Mouse (Mus musculus) heart, embryonic 10.5 days (tissue): Measurements from ENCODE around the gene Itgb6. TPM values are rescaled to one million over a fixed set of nuclear protein-coding genes. Genes with fewer than 3 reads are reported as not detected.

Experiments
- DNase-seq: peaks from one replicate; pipeline ENCODE4 v3.0.0-alpha.2; 2017; ENCODE audit warnings: low spot score
- H3K27ac ChIP-seq: fragments of 300-500 bp; sonication (generic); 2 replicates; pipeline ENCODE4 v1.5.1; 2016; ENCODE audit warnings: mild to moderate bottlenecking
- H3K27me3 ChIP-seq: fragments of 300-500 bp; sonication (generic); 2 replicates; pipeline ENCODE4 v1.6.1; 2016; ENCODE audit warnings: mild to moderate bottlenecking; ENCODE audit not compliant: poor library complexity, insufficient read depth, severe bottlenecking
- H3K36me3 ChIP-seq: fragments of 300-500 bp; sonication (generic); 2 replicates; pipeline ENCODE4 v1.6.1; 2016; ENCODE audit warnings: mild to moderate bottlenecking, moderate library complexity
- H3K4me1 ChIP-seq: fragments of 300-500 bp; sonication (generic); 2 replicates; pipeline ENCODE4 v1.6.1; 2016; ENCODE audit warnings: mild to moderate bottlenecking
- H3K4me3 ChIP-seq: fragments of 300-500 bp; sonication (generic); 2 replicates; pipeline ENCODE4 v1.5.1; 2016; ENCODE audit warnings: mild to moderate bottlenecking, moderate library complexity
- H3K9me3 ChIP-seq: fragments of 300-500 bp; sonication (generic); 2 replicates; pipeline ENCODE4 v1.6.1; 2016; ENCODE audit warnings: mild to moderate bottlenecking, moderate library complexity
- WGBS: fragments of 180-500 bp; shearing (Covaris S2); methylation state at CpG from one replicate; pipeline ENCODE4 v1.1.7; 2016; 5-methylcytosine and 5-hydroxymethylcytosine counted together
- polyA plus RNA-seq: library from polyadenylated mRNA; unstranded; fragments of >200 nt; fragmentation: Nextera tagmentation; extraction: Ambion mirVana; gene quantifications from 2 replicates; pipeline ENCODE4 v1.2.1, GENCODE M21; 2016

The Itgb6 gene
- polyA plus RNA-seq, 1 experiment from 2014 or later, result 0.46 TPM

- H3K4me3 ChIP-seq, result no peak overlapping the region
- 82% methylated on average over 4 of the region's 4 CpGs for WGBS
- no peaks in the 10 kb centered on the region for H3K9me3 ChIP-seq
- H3K27ac ChIP-seq, result peak overlapping the region; percentile 67
- peaks cover 54% of the 10 kb centered on the region for H3K4me1 ChIP-seq
- H3K36me3 ChIP-seq, result no peaks in the 10 kb centered on the region
- DNase-seq, result no peak
- no peaks in the 10 kb centered on the region for H3K27me3 ChIP-seq
Observed at GRCm38 (mm10) chr2:60710317-60710716, 12.1 kb downstream of the Itgb6 start.

DNA sequence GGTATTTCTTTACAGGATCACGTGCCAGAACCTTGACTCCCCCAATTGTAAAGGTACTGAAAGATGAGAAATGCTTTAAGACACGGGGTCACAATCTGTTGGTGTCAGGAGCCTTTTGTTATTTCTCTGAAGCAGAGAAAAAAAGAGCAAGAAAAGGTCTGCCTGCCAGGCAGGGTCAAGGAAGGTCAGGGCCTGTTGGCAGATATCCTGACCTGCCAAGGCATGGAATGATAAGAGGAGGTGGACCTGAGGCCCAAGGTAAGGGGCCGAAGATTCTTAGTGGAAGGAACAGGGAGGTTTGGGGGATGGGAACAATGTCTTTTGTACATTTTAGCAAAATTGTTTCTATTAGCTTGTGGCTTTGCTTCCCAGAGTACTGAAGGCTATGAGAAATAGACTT lies 13.8 kb downstream of the Itgb6 start:
- DNase-seq, result no peak

GRCm38 (mm10) chr2:60706866-60707265 lies 15.6 kb downstream of the Itgb6 start:
- Histone ChIP-seq H3K9me3 (no peaks in the 10 kb centered on the region), H3K4me1 (peaks cover 40% of the 10 kb centered on the region), H3K27ac (no peak overlapping the region), H3K4me3 (no peak overlapping the region), H3K27me3 (no peaks in the 10 kb centered on the region), H3K36me3 (no peaks in the 10 kb centered on the region)
- 76% methylated on average over 3 of the region's 3 CpGs for WGBS
- DNase-seq, result no peak

More for the DNA sequence above, 13.8 kb downstream of the Itgb6 start:
- Histone ChIP-seq H3K9me3 (no peaks in the 10 kb centered on the region), H3K36me3 (no peaks in the 10 kb centered on the region), H3K27ac (peak overlapping the region; percentile 69), H3K4me1 (peaks cover 41% of the 10 kb centered on the region), H3K4me3 (no peak overlapping the region), H3K27me3 (no peaks in the 10 kb centered on the region)
- 35% methylated on average over 3 of the region's 3 CpGs for WGBS

DNA sequence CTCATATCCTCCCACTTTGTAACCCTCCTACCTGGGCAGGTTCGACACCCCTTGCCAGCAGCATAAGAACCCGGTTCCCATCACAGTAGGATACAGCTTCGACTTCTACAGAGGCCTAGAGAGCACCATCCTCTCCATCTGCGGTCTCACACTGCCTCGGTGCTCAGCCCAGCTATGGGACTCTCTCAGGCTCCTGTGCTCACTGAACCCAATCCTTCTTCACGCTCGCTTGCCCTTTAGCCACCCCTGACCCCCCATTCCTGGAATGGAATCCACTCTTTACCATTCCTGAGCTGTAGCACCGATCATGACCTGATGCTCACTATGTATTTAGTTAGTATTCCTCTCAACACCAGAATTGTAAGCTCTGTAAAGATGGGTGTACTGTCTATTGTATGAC lies 17.0 kb downstream of the Itgb6 start:
- H3K27ac ChIP-seq, result peak overlapping the region; percentile 10; the same call in 1 of the 2 replicates
- DNase-seq, result no peak
- WGBS, result 88% methylated on average over 8 of the region's 8 CpGs
- H3K9me3 ChIP-seq, result no peaks in the 10 kb centered on the region
- H3K4me1 ChIP-seq, result peaks cover 27% of the 10 kb centered on the region
- no peak overlapping the region for H3K4me3 ChIP-seq
- H3K27me3 ChIP-seq, result no peaks in the 10 kb centered on the region
- no peaks in the 10 kb centered on the region for H3K36me3 ChIP-seq

- H3K9me3 ChIP-seq, result no peaks in the 10 kb centered on the region
- no peak for DNase-seq
- no peaks in the 10 kb centered on the region for H3K36me3 ChIP-seq
- H3K4me1 ChIP-seq, result peaks cover 36% of the 10 kb centered on the region
- H3K27me3 ChIP-seq, result no peaks in the 10 kb centered on the region
- H3K27ac ChIP-seq, result peak overlapping the region; percentile 76
- H3K4me3 ChIP-seq, result no peak overlapping the region
- 9% methylated on average over 4 of the region's 4 CpGs for WGBS
Observed at GRCm38 (mm10) chr2:60703315-60703714, 19.1 kb downstream of the Itgb6 start.

- no peak overlapping the region for H3K27ac ChIP-seq
- H3K9me3 ChIP-seq, result no peaks in the 10 kb centered on the region
- H3K4me1 ChIP-seq, result peaks cover 48% of the 10 kb centered on the region
- H3K36me3 ChIP-seq, result no peaks in the 10 kb centered on the region
- H3K27me3 ChIP-seq, result no peaks in the 10 kb centered on the region
- DNase-seq, result no peak
- 90% methylated on average over 4 of the region's 4 CpGs for WGBS
- H3K4me3 ChIP-seq, result no peak overlapping the region
Observed at GRCm38 (mm10) chr2:60700956-60701355, 21.5 kb downstream of the Itgb6 start.

DNA sequence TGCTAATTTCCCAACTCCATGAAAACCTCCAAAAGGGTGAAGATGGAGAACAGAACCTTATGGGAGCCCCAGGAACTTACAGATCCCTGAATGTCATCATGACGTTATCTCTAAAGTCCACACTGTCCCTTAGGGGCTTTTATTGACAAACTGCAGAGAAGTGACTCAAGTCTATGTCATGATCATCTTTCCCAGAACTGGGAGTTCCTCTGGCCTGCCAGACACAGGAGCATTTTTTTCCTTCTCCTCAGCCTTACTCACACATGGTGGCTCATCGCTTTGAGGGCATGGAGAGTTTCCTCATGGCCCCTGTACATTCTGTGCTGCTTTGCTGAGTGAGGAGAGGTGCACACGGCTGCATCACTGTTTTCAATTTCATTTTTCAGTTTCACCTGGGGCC lies 22.4 kb downstream of the Itgb6 start:
- 73% methylated on average over 3 of the region's 3 CpGs for WGBS
- Histone ChIP-seq H3K27me3 (no peaks in the 10 kb centered on the region), H3K36me3 (no peaks in the 10 kb centered on the region), H3K4me3 (no peak overlapping the region), H3K9me3 (no peaks in the 10 kb centered on the region), H3K27ac (peak overlapping the region; percentile 63), H3K4me1 (peaks cover 51% of the 10 kb centered on the region)
- no peak for DNase-seq

DNA sequence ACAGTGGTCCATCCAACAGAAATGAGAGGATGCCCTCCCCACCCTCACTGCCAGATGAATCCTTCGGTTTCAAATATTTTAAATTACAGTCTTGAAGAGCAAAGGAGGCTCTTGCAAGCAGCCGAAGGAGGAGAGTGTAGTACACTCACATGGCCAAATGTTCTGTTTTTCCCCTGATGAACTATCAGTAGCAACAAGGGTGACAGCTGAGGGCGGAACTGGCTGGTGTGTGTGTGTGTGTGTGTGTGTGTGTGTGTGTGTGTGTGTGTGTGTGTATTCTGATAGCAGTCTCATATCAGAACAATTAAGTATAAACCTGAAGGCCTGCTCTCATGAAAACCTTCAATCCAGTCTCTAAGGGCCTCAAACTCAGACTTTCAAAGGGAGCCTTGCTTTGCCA lies 22.9 kb downstream of the Itgb6 start:
- no peak for DNase-seq
- H3K4me3 ChIP-seq, result no peak overlapping the region
- H3K36me3 ChIP-seq, result no peaks in the 10 kb centered on the region
- peaks cover 54% of the 10 kb centered on the region for H3K4me1 ChIP-seq
- H3K27me3 ChIP-seq, result no peaks in the 10 kb centered on the region
- H3K9me3 ChIP-seq, result no peaks in the 10 kb centered on the region
- WGBS, result 80% methylated on average over 3 of the region's 3 CpGs
- H3K27ac ChIP-seq, result peak overlapping the region; percentile 63

DNA sequence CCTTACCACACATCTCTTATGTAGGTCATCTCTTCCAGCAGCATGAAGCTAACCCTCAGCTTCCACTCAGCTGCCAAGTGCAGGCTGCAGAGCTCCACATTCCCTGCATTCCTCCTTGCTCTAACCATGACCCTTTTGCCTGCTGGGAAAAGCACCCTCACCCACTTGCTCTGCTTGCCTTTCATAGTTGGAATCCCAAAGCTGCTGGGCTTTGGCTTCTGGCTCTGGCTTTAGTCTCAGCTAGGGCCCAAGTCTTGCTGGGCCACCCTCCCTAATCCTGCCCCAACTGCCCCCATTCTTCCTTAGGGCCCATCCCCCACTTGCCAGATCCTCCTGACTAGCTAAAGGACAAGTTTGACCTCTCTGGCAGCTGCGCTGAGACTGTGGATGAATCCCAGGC lies 24.3 kb downstream of the Itgb6 start:
- no peaks in the 10 kb centered on the region for H3K36me3 ChIP-seq
- no peaks in the 10 kb centered on the region for H3K9me3 ChIP-seq
- WGBS, result 23% methylated on average over 1 of the region's 1 CpGs
- H3K27ac ChIP-seq, result peak overlapping the region; percentile 91
- no peak overlapping the region for H3K4me3 ChIP-seq
- DNase-seq, result peak; percentile 83
- H3K4me1 ChIP-seq, result peaks cover 53% of the 10 kb centered on the region
- H3K27me3 ChIP-seq, result no peaks in the 10 kb centered on the region

DNA sequence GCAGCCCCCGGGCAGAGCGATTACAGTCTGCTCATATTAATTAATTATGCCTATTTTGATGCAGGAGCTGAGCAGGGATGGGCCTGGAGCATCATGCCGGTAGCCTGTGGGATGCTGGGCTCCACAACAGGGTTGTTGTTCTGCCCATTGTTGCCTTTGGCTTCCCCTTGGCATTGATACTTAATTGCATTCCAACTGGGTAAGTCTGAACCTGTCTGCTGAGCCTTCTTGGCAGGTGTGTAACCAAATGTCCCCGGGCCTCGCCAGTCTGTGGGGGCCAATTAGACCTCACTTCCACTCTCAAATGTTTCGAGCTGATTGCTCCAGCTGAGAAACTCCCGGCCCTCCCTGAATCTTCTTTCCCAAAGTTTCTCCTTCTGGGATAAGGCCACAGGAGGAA lies 24.9 kb downstream of the Itgb6 start:
- no peaks in the 10 kb centered on the region for H3K36me3 ChIP-seq
- WGBS, result 81% methylated on average over 7 of the region's 7 CpGs
- H3K27ac ChIP-seq, result peak overlapping the region; percentile 91
- H3K9me3 ChIP-seq, result no peaks in the 10 kb centered on the region
- H3K27me3 ChIP-seq, result no peaks in the 10 kb centered on the region
- H3K4me3 ChIP-seq, result no peak overlapping the region
- no peak for DNase-seq
- peaks cover 47% of the 10 kb centered on the region for H3K4me1 ChIP-seq

DNA sequence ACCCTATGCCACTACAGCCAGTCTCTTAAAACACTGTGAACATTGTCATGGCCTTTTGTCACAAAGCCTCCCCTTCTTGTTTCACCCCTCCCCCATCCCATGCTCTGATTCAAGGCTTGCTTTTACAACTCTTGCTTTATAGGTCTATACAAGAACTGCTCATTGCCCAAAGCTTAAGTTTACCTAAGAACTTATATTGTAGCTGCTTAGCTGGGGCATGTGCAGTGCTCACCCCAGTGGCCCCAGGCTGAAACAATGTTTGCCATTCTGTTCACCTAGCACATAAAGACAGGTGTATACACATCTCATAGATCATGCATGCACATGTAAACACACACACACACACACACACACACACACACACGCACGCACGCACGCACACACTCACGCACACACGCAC lies 25.9 kb downstream of the Itgb6 start:
- H3K9me3 ChIP-seq, result no peaks in the 10 kb centered on the region
- H3K4me3 ChIP-seq, result no peak overlapping the region
- no peak for DNase-seq
- no peaks in the 10 kb centered on the region for H3K27me3 ChIP-seq
- WGBS, result 95% methylated on average over 6 of the region's 6 CpGs
- H3K4me1 ChIP-seq, result peaks cover 49% of the 10 kb centered on the region
- no peaks in the 10 kb centered on the region for H3K36me3 ChIP-seq
- no peak overlapping the region for H3K27ac ChIP-seq

DNA sequence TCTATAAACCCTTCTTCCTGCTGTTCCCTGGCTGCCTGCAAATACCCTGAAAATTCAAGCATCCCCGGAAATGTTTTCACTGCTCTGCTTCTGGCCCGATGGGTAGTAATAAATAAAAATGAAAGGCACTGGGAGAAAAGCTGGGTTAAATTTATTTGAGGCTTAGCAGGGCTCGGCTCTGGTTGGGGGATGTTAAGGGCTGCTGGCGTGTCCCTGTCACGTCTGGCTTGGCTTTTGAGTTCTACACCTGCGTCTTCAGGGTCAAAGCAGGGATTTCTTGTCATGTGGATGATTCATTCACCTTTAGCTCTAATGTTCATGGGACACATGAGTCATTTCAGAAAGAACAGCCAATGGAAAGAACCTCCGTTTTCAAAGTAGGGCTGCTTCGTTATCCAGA lies 26.7 kb downstream of the Itgb6 start:
- DNase-seq, result no peak
- Histone ChIP-seq H3K27ac (no peak overlapping the region), H3K4me3 (no peak overlapping the region), H3K9me3 (no peaks in the 10 kb centered on the region), H3K36me3 (no peaks in the 10 kb centered on the region), H3K27me3 (no peaks in the 10 kb centered on the region), H3K4me1 (peaks cover 49% of the 10 kb centered on the region)
- 84% methylated on average over 8 of the region's 8 CpGs for WGBS

GRCm38 (mm10) chr2:60694563-60694962 lies 27.9 kb downstream of the Itgb6 start:
- 81% methylated on average over 8 of the region's 8 CpGs for WGBS
- peaks cover 44% of the 10 kb centered on the region for H3K4me1 ChIP-seq
- H3K36me3 ChIP-seq, result no peaks in the 10 kb centered on the region
- H3K4me3 ChIP-seq, result no peak overlapping the region
- H3K27ac ChIP-seq, result no peak overlapping the region; the same call in 1 of the 2 replicates
- H3K9me3 ChIP-seq, result no peaks in the 10 kb centered on the region
- no peak for DNase-seq
- H3K27me3 ChIP-seq, result no peaks in the 10 kb centered on the region

DNA sequence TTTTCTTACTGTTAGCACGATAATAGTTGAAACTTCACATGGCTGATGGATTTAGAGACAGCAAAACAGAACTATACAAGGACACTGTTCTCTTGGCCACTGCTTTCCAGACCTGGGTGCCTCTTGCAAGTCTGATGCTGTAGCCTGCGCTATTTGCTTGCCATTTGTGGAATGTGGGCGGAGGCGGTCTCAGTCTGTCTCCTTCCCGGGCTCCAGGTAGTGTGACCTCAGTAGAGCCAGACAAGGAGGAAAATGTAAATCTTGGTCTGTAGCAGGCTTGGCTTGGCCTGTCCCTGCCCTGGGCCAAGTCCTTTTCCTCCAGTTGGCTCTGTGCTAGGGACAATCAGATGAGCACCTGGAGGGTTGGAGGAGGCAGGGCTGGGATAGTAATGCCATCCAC lies 30.2 kb downstream of the Itgb6 start:
- no peaks in the 10 kb centered on the region for H3K27me3 ChIP-seq
- no peak overlapping the region for H3K4me3 ChIP-seq
- DNase-seq, result no peak
- 43% methylated on average over 5 of the region's 5 CpGs for WGBS
- H3K36me3 ChIP-seq, result no peaks in the 10 kb centered on the region
- H3K4me1 ChIP-seq, result peaks cover 30% of the 10 kb centered on the region
- peak overlapping the region; percentile 42; the same call in 1 of the 2 replicates for H3K27ac ChIP-seq
- H3K9me3 ChIP-seq, result no peaks in the 10 kb centered on the region
